Mouse (Mus musculus) layer of hippocampus, adult 11-12 months (tissue): ENCODE results near the gene Stat1.
A peak's percentile ranks its signal among the peaks of the same experiment; 100 is the strongest.

ENCODE experiments used
- DNase-seq: peaks from one replicate; pipeline ENCODE4 v3.0.0; 2022; ENCODE audit warnings: low spot score

The Stat1 gene

DNA sequence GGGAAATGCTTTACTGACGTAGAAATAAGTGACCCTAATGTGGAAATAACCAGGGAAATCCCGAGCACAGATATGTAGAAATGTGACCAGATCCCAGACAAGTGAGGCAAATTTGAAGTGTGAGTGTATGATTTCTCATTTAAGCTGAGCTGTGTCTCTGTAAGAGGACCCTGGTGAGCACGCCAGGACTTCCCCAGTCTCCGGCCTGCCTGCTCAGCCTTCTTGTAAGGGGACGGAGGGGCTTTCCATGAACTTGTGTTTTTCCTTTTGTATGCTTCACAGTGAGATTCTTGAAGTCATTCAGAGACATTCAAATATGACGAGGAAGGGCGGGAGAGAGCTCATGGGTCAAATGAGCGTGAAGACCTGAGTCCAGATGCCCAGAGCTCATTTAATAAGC lies 14.0 kb downstream of the Stat1 start:
- DNase-seq, result no peak

DNA sequence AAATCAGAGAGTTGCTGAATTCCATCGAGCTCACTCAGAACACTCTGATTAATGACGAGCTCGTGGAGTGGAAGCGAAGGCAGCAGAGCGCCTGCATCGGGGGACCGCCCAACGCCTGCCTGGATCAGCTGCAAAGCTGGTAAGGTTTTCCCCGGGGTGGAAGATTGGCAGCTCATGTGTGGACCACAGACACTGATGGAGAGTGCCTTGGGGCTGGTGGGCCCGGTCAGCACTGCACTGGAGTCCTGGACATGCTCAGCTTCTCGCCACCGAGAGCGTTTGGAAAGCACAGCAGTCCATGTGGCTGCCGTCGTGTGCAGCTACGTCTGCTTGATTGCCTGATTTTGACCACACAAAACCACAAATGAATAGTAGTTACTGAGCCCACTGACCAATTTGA lies 18.1 kb downstream of the Stat1 start:
- DNase-seq, result no peak

DNA sequence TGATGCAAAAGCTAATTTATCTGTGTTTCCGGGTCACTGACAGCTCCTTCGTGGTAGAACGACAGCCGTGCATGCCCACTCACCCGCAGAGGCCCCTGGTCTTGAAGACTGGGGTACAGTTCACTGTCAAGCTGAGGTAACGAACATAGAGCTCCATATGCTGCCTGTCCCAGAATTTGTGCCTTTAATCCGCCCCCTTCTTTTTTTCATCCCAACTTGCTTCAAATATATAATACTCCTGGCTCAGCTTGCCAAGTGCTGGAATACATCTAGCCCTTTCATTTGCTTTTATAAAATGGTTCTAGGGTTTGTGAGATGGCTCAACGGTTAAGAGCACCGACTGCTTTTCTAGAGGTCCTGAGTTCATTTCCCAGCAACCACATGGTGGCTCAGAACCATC lies 21.3 kb downstream of the Stat1 start:
- no peak for DNase-seq

DNA sequence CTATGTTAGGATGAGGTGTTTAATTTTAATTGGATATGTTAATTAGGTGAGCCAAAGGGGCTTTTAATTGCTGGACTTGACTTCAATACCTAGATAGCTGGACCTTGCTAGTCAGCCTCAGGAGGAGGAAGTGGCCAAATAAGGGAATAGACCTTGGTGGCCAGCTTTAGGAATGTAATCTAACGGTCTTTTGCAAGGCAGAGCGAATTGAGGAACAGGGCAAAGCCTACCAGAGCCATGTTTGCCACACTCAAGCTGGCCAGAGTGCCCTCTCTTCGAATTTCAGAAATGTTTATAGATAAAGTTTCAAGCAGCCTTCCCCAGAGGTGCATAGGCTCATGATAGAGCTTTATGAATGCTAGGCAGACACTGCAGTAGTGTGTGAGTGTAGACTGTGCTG lies 22.2 kb downstream of the Stat1 start:
- no peak for DNase-seq

DNA sequence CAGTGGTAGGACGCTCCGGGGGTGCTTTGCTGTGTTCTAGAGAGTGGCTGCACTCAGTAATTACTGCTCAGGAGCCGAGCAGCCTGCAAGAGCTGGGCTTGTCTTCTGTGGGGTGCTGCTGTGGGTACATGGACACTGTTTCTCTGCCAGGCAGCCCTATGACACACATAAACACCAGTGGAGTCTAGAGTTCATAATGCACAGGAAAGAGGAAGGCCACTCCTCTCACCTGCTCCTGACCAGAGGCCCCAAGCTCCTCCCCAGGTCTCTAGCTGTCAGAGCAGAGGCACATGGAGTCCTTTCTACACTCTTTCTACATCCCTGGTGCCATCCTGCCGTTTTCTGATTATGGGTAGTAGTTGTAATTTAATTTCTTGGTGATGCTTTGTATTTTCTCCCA lies 22.9 kb downstream of the Stat1 start:
- no peak for DNase-seq

DNA sequence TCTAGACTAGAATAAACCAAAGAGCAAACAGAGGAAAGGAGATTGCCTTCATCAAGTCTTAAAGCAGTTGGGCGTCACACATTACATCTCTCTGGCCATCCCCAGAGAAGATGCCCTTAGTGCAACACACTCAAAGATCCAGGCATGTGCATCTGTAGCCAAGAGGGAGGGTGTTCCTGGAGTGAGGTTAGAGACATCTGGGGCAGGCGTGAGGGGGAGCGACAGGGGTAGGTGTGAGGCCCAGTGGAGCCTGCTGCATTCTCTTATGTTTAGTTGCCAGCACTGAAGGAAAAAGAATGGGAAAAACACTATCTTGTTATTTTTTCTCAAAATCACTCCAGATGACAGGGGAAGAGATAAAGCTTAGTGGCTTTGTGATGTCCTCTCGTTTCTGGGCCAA lies 24.0 kb downstream of the Stat1 start:
- DNase-seq, result no peak

DNA sequence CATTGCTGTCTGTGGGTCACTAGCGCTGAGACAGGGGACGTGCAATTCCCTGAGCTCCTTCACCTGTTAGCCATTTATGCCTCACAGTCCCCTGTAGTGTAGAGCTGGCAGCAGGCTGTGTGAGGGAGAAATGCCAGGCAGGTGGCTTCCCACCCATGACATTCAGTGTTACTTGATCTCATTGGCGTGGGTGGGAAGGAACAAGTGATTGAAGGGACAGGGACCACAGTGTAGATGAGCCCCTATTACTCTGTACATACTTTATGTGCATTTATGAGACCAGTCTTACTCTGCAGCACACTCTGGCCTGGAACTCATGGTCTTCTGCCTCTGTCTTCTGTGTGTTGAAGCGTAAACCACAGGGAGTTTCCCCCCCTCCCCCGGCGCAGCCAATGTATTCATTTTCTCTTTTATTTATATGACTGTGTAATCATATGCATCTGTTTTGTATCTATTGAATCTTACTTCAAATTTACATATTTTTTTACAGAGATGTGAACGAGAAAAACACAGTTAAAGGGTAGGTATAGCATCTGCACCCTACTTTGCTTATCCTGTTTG lies 24.4 kb downstream of the Stat1 start:
- no peak for DNase-seq

DNA sequence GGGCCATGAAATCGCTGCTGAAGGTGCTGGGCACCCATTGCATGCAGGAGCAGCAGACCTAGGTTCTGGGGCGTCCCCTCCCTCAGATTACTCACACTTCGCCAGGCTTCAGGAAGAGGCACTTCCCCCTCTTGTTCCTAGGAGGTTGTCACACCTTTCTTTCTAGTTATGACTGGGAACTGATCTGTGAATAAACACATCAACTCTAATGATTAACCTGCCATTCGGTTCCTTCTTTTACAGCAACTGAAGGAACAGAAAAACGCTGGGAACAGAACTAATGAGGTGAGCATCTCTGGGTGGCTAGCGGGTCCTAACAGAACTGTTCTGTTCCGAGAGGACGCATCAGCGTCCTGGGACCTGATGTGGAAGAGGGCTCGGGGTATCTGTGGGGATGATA lies 25.7 kb downstream of the Stat1 start:
- DNase-seq, result no peak

DNA sequence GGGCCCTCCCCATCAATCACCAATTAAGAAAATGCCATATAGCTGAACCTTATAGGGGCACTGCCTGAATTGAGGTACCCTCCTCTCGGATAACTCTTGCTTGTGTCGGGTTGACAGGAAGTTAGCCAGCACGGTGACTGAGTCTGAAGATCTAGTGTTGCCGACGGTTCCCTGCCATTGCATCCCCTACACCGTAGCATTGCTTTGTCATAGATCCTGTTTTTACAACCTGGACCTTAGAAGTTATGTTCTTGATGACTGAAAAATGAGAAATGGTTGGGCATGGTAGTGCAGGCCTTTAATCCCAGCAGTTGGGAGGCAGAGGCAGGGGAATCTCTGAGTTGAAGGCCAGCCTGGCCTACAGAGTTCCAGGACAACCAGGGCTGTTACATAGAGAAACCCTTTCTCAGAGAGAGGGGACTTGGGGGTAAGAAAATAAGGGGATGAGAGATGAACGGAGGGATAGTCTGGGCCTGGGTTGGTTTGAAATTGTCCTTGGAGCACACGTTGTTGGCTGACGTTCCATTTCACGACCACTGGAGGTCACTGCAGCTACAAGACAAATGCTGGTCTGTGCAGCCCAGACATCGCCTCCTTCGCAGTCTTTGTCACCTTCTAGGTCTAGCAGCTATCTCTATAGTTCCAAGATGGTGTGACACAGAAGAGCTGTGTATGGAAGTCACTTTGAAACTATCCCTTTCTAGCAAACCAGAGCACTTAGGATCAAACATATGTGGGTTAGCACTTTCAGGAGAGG lies 27.2 kb downstream of the Stat1 start:
- DNase-seq, result peak; percentile 55

DNA sequence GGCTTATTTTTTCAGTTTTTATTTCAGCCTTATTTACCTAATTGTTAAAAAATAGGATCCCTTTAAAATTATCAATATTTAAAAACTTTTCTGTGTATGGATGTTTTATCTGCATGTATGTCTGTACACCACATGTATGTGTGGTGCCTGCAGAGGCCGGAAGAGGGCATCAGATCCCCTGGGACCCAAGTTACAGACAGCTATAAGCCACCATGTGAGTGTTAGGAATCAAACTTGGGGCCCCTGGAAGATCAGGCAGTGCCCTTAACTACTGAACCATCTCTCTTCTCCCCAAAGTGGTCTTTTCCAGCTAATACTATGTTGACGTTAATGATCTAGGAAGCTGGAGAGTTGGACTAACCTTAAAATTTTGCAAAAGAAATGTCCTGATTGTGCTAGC lies 28.2 kb downstream of the Stat1 start:
- DNase-seq, result no peak

DNA sequence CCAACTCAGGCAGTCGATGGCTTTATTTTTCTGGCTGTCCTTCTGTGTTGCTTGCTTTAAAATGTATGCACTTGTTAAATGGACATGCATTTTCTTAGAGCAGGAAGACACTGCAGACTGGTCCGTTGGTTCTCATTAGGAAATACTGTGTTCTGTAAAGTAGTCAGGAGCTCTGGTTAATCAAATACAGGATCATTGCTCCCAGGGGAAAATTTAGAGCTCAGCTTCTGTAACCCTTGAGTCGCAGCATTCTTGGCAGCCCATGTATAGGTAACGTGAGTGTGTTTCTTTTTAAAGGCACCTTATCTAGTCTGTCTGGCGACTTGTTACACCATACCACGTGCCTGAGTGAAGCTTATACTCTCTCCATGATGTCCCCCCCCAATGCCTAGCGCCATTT lies 28.9 kb downstream of the Stat1 start:
- DNase-seq, result no peak

DNA sequence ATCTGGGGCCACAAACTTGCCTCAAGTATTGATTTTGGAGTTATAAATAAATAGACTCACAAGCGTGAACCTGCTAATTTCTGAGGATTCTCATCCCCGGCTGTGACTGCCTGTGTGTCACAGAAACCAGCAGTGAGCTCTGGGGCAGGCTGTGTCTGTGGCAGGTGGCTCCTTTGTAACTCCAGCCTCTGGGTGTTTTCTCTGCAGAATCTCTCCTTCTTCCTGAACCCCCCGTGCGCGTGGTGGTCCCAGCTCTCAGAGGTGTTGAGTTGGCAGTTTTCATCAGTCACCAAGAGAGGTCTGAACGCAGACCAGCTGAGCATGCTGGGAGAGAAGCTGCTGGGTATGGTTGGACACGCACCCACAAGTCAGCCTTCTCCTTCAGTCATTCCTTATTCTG lies 29.5 kb downstream of the Stat1 start:
- no peak for DNase-seq

DNA sequence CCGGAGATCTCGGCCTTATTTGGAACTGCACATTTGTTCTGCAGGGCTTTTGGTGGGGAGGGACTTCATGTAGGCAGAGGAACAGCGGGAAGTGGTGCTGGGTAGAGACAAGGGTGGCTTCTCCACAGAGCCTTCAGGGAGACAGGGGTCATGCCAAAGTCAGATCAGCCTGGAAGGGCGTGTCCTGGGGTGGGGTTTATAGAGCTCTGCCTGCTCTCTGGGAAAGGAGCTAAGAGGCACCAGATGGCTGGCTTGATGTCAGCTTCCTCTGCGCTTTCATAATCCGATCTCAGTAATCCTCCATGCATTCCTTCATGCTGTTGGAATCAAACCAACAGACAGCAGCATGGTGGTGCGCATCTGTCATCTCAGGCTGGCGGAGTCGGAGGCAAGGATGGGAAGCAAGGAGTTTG lies 30.7 kb downstream of the Stat1 start:
- DNase-seq, result peak; percentile 69

DNA sequence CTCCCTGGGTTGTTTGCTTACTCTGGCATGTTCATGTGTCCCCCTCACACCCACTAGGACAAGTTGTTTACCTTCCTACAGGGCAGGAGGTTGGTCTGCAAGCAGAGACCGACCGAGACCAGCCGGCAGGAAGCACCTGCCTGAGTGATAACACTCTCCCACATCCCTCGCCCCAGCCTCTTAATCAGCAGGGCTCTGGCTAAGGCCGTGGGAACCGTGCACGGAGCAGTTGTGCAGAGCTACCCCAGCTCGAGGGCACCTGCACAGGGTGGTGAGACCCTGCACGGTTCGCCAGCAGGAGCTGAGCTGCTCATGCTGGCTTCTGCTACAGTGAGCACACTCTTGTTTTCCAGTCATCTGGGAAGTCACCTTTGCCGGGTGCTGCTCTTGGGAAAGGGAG lies 31.4 kb downstream of the Stat1 start:
- DNase-seq, result no peak

DNA sequence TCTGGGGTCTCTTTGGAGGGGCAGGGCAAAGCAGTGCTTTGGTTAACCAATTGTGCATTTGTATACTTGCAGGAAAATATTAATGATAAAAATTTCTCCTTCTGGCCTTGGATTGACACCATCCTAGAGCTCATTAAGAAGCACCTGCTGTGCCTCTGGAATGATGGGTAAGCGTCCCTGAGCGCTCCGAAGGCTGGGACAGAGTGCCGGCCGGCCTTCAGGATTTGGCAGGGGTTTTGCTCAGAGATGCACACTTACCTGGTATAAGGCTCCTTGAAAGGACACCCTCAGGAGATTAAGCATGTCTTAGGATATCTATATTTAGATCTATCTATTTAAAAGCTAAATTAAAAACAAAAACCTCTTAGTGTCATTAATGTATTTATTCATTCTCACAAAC lies 31.9 kb downstream of the Stat1 start:
- DNase-seq, result no peak

DNA sequence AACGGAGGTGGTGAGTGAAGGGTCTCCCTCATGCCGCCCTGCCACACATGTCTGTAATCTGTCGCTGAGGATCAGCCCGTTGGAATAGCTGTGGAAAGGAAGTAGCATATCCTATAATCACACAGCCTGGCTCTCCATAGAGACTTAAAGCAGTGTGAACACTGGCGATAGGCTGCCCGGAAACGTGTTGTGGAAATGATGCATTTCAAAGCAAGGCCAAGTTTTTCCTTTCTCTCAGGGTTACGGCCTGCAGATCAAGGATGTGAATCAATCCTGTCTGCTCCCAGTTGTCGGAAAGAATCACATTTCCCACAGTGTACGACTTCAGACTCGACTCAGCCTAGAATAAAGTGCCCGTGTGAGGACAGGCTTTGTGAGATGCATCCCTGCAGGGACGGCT lies 33.1 kb downstream of the Stat1 start:
- DNase-seq, result no peak

DNA sequence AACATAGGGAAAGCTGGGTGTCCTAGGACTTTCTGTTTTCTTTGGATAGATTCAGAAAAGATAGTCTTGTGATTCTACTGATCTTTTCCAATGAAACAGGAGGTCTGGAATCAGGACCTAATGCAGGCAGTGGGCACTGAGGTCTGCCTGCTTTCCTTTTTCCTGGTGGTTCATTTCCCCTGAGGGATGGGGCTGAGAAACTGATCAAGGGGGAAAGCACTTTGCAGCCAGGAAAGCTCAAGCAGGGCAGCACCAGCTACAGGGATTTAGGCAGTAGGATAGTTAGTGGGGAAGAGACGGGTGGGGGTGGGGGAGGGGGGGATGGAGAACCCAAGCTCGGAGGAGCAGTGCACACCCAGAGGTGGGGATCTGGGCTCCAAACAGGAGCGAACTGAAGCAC lies 33.7 kb downstream of the Stat1 start:
- DNase-seq, result no peak

DNA sequence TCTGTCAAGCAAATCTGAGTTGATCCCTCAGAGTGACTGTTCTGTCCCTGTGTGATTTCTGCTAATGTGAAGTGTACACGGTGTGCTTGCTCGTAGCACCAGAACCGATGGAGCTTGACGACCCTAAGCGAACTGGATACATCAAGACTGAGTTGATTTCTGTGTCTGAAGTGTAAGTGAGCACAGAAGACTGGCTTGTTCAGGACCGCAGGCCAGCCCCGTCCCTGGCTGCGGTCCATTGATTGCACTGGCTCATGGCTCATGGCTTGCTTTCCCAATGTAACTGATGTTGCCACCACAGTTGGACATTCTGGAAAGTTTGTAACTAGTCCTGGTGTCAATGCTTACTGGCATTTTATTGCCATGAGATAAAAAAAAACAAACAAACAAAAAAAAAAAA lies 35.6 kb downstream of the Stat1 start:
- no peak for DNase-seq

DNA sequence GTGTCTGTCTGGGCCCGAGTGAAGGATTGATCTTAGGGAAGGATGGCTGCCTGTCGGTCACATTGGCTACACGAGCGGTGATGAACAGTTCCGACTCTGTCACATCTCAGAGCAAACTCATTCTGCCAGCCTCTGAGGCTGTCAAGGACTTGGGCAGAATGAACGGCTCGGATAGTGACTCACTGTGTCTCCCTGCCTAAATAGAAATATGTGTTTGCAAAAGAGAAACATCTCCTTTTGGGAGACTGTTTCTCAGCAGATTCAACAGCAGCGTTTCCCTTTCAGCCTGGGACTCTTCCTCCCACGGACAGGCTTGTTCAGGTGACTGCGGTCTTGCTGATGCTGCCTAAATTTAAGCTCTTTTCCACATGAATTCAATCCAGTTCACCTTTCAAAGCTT lies 37.1 kb downstream of the Stat1 start:
- DNase-seq, result no peak

DNA sequence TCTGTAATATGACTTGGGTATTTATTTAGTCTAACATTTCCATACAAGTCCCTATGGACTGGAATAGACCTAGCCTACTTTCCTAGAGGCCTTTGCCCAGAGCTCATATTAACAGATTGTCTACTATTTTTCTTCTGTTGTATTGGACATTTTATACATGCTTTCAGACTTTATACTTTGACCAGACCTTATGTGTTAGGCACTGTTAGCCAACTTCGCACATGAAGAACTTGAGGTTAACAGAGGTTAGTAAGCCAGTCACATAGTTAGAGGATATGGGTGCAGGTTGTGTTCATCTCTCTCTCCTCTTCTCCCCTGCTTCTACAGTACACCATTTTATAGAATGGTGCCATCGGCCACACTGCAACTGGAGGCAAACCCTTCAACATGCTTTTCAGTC lies 38.8 kb downstream of the Stat1 start:
- DNase-seq, result no peak

DNA sequence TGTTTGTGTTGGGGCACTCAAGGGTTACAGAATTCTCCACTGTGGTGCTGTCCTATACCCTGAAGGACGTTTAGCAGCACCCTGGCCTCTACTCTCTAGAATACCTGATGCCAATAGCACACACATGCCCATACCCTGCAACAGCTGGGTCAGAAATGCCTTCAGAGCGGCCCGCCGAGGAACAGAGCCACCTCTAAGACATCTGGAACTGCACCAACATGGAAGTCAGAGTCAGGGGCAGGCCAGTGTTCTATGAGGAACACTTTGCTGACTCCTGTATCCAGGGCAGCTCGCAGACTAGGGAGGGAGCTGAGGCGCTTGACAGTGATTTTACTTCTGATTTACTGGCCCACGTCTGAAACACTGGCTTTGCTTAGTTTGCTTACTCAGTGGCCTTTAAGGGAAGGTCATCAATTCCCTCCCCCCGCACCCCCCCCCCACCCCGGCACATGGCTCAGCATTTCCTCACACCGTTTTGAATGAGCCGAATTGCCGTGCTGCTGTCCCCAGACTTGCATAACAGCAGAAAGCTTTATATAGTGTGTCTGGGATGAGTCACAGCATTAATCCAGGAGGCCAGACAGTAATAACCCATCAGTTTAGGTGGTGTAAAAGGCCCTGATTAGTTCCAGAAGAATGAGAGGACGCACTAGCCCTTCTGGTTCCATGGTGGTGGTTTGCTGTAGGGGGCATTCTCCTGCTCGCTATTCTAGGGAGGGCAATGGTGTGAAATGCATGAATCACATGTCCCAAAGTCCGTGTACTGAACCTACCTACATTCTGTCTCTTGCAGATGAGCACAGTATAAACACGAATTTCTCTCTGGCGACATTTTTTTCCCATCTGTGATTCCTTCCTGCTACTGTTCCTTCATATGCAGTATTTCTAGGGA lies 39.5 kb downstream of the Stat1 start:
- peak; percentile 54 for DNase-seq

DNA sequence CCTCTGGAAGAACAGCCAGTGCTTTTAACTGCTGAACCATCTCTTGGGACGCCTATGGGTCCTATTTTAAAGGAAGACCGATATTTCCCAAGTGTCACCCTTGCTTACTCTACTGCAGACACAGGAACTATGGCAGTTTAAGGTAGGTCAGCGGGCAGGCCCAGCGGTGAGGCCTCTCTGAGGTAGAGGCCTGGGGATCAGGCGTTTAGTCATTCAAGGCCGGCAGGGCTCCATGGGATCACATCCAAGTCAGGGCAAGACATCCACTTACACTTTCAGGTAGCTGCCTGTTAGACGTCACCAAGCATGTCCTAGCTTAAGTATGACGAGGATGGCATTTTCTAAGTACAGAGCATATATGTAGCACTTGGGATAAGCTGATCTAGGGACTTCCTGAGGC lies 41.9 kb downstream of the Stat1 start:
- no peak for DNase-seq

DNA sequence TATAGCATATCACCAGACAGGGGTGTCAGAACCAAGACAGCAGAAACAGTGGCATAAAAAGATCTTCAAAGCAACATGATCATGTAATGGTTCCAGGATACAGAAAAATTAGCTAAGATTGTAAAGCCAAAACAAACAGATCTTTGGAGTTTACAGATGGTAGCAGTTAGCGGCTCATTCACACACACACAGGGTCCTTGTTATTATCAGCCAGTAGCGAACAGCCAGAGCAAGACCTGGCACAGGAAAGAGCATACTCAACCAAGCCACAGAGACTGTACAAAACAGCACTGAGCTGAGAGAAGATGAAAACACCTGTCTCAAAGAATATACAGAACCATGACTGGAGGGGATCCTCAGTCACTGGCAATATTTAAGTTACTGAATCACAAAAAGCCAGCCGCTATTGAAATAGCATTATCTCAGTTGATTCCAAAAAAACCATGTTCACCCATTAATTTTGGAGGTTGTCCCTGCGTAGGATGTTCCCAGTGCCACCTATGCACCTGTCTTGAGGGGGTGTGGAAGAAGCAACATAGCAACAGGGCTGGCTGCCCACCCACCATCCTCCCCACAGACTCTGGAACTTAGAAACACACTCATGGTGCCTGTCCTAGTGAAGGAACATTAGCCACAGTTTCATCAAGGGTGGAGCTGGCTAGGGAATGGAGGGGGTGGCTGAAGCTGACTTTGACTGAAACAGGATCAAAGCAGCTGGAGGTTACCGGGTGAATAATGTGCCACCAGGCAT lies 44.6 kb downstream of the Stat1 start:
- no peak for DNase-seq
